Mouse (Mus musculus): ENCODE measurements around the gene Syt8. TPM values are rescaled to one million over a fixed set of nuclear protein-coding genes. Genes with fewer than 3 reads are reported as not detected.
"Not testable (repeated sequence)": the region's sequence is repeated elsewhere in the genome, so short reads cannot be mapped to it uniquely, and the experiment has no call there.

The Syt8 gene
- total RNA-seq (2021) = not detected
- long read RNA-seq, experiment 1 = 0 reads
- long read RNA-seq, experiment 2 = 0 reads

GRCm38 (mm10) chr7:142434137-142434865 lies at the start of gene Syt8:
Gene Syt8 (plus strand): TSS chr7:142434850.
- DNase-seq (ENCODE audit: low spot score in 2 of 2) = no peak

- no peak for DNase-seq (ENCODE audit: low spot score in 2 of 2)
Observed at GRCm38 (mm10) chr7:142385742-142386403, 48.8 kb upstream of the Syt8 start.

GRCm38 (mm10) chr7:142386621-142387201 lies 47.9 kb upstream of the Syt8 start:
- DNase-seq (ENCODE audit: low spot score in 2 of 2) = no peak

- peak; percentile 90 to 97 for DNase-seq (ENCODE audit: low spot score in 2 of 2)
Observed at GRCm38 (mm10) chr7:142387419-142388148, 47.1 kb upstream of the Syt8 start, which contains the start of gene Ctsd. Gene Ctsd (minus strand): TSS chr7:142388038.

- DNase-seq (ENCODE audit: low spot score in 2 of 2) = no peak
Observed at GRCm38 (mm10) chr7:142388198-142388597, 46.5 kb upstream of the Syt8 start.

- DNase-seq (ENCODE audit: low spot score in 2 of 2) = no peak
Observed at GRCm38 (mm10) chr7:142388740-142389139, 45.9 kb upstream of the Syt8 start.

- DNase-seq (ENCODE audit: low spot score in 2 of 2) = no peak
Observed at GRCm38 (mm10) chr7:142389961-142390650, 44.5 kb upstream of the Syt8 start.

- DNase-seq (ENCODE audit: low spot score in 2 of 2) = no peak
Observed at GRCm38 (mm10) chr7:142391108-142391507, 43.5 kb upstream of the Syt8 start.

GRCm38 (mm10) chr7:142391609-142392008 lies 43.0 kb upstream of the Syt8 start:
- no peak for DNase-seq (ENCODE audit: low spot score in 2 of 2)

- no peak for DNase-seq (ENCODE audit: low spot score in 2 of 2)
Observed at GRCm38 (mm10) chr7:142393191-142393590, 41.5 kb upstream of the Syt8 start.

GRCm38 (mm10) chr7:142394261-142395190 lies 40.1 kb upstream of the Syt8 start:
- DNase-seq (ENCODE audit: low spot score in 2 of 2) = no peak

GRCm38 (mm10) chr7:142395472-142395871 lies 39.2 kb upstream of the Syt8 start:
- DNase-seq (ENCODE audit: low spot score in 2 of 2) = no peak

- no peak for DNase-seq (ENCODE audit: low spot score in 2 of 2)
Observed at GRCm38 (mm10) chr7:142396611-142397010, 38.0 kb upstream of the Syt8 start.

- no peak for DNase-seq (ENCODE audit: low spot score in 2 of 2)
Observed at GRCm38 (mm10) chr7:142398052-142398451, 36.6 kb upstream of the Syt8 start.

GRCm38 (mm10) chr7:142399250-142399649 lies 35.4 kb upstream of the Syt8 start:
- no peak for DNase-seq (ENCODE audit: low spot score in 2 of 2)

- DNase-seq (ENCODE audit: low spot score in 2 of 2) = no peak
Observed at GRCm38 (mm10) chr7:142400112-142400749, 34.4 kb upstream of the Syt8 start.

GRCm38 (mm10) chr7:142400750-142401142 lies 33.9 kb upstream of the Syt8 start:
- no peak for DNase-seq (ENCODE audit: low spot score in 2 of 2)

GRCm38 (mm10) chr7:142403591-142403990 lies 31.1 kb upstream of the Syt8 start:
- DNase-seq (ENCODE audit: low spot score in 2 of 2) = no peak

GRCm38 (mm10) chr7:142405134-142405533 lies 29.5 kb upstream of the Syt8 start:
- not testable (repeated sequence) for DNase-seq (ENCODE audit: low spot score in 2 of 2)
